Mouse (Mus musculus): ENCODE results near the gene Ano8. TPM values are rescaled to one million over a fixed set of nuclear protein-coding genes. Genes with fewer than 3 reads are reported as not detected.
A peak's percentile ranks its signal among the peaks of the same experiment; 100 is the strongest.

The Ano8 gene
- total RNA-seq, 1 experiment from 2014 or later: 5.4 TPM

DNA sequence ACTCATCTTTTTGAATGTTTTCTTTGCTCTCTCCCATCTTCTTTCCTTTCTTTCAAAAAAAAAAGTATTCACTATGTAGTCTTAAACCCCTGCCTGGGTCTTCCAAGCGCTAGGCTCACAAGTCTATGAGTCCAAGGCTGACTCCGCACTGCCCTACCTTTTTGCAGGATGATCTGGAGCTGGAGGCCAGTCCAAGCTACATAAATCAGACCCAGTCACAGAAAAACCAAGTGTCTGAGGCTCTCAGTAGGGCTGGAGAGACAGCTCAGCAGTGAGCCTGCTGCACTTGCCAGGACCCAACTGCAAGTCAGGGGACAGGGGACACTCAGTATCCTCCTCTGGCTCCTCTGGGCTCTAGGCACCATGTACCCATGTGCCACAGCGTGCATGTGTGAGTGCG is 18.6 kb upstream of the Ano8 start:
- ATAC-seq (replicated peaks; ENCODE audit: low read depth, poor library complexity, severe bottlenecking): no peak

DNA sequence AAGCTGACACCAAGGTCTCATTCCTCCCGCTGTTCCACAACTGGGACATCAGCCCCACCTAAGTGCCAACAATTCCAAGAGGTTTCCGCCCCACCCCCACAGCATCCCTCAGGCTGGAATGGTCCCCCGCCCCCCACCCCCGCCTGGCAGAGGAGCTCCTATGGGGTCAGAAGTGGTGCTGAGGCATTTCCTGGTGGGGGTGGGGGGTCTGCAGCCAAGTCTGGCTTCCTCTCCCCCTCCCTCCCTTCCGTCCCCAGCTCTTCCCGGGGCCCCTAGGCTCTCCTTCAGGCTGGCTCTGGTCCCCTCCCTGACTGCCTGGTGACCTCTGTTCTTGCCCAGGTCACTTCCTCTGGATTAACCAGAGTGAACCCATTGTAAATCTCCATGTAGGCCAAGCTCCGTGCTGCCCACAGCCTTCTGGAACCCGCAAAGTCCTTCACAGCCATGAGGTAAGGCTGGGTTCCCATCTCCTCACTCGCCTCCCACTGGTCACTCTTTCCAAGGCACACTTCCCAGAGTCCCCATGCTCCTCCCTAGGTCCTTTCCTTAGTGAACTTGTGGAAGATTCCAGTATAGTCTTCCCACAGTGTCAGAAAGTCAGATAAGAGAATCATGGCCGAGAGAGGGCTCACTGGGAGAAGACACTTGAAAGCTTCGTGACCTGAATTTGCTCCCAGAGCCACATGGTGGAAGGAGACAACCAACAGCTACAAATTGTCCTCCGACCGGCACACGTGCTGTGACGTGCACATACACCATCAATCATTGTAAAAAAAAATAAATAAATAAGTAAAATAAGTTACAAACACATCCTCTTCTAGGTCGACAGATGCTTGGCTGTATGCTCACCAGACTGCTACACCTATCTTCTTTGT is 13.3 kb upstream of the Ano8 start:
- no peak for ATAC-seq (replicated peaks; ENCODE audit: low read depth, poor library complexity, severe bottlenecking)

DNA sequence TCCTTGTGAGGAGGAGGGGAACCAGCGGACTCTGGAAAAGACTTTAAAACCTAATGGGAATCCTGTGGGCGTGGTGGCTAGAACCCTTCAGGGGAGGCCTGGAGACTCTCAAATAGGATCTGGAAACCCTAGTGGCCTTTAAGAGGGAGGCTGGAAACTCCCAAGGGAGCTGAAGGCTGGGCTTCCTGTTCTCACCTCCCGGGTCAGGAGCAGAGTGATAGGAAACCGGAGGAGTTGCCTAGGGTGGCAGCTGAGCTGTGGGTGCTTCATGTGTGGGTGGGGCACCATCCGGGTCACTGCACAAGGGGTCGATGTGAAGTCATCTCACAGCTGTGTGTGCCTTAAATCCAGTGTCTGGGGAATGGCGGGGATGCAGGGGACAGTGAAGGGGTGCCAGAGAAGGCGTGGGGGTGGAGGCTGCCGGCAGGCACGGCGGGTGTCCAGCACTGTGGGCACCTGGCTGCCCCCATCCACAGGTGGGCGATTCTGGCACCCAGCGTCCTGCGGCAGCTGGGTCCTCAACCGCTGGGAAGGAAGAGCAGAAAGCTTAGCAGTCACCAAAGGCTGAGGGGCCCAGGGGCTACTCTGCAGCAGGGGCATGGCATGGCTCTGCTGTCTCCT is 12.2 kb upstream of the Ano8 start:
- ATAC-seq (replicated peaks; ENCODE audit: low read depth, poor library complexity, severe bottlenecking): no peak

DNA sequence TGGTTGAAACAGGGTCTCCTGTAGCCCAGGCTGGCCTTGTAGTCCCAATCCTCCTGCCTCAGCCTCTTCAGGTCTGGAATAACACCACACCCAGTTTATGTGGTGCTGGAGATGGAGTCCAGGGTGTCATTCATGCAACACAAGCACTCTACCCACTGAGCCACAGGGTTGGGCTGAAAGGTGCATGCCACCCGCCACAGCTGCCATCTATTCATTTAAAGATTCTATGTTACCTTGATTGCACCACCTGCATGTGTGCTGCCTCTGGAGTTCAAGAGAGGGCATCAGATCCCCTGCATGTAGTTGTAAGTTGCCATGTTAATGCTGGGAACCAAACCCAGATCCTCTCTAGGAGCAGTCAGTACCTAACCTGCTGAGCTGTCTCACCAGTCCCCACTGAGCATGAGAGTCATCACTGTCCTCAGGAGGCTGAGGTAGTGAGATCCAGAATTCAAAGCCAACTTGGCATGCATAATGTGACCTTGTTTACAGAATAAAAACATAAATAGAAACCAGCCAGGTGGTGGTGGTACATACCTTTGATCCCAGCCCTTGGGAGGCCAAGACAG is 11.4 kb upstream of the Ano8 start:
- no peak for ATAC-seq (replicated peaks; ENCODE audit: low read depth, poor library complexity, severe bottlenecking)

DNA sequence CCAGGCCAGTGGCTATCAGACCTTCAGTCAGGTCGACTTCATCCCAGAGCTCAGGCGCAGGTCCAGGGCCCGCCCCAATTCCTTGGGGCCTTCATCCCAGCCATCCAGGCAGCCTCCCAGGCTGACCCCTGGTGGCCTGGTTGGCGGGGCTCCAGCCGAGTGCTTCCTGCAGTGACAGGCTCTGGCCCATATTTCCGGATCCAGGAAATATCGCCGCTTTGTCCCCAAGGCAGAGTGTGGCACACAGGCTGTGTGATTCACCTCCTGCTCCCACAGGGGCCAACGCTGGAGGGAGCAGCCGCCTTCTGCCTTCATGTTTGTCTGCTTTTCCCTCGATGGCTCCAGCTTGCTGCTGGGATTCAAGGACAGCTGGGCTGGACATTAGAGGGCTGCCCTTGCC is 10.7 kb upstream of the Ano8 start:
- ATAC-seq (replicated peaks; ENCODE audit: low read depth, poor library complexity, severe bottlenecking): no peak

DNA sequence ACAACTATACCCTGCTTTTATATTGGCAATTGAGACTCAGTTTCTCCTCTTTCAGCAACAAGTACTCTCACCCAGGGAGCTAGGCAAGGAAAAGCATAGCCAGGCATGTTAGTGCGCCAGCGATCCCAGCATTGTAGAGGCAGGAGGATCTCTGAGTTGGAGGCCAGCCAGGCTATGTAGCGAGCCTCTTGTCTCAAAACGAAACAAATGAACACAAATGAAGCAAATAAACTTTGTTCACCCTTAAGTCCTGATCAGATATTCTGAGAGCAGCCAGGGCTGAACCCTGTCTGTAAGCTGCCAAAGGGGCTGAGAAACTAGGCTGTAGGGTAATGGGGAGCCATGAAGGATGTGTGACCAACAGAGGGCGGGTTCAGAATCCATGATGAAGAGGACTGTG is 10.0 kb upstream of the Ano8 start:
- no peak for ATAC-seq (replicated peaks; ENCODE audit: low read depth, poor library complexity, severe bottlenecking)

DNA sequence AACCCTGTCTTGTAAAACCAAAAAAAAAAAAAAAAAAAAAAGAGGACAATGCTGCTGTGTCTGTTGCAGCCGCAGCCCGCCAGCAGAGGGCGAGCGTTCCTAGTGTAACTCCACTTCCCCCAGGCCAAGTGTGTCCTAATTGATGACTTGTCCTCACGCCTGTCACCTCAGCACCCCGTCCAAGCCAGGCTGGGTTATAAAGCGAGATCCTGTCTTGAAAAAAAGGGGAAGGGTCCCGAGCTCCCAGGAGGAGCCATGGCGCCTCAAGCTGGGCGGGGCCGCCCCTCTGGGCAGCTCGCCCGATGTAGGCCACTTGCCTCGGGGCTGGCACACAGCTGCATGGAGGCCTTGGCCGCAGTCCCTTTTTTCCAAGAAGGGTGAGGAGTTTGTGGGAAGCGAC is 9.3 kb upstream of the Ano8 start:
- ATAC-seq (replicated peaks; ENCODE audit: low read depth, poor library complexity, severe bottlenecking): peak; percentile 98

DNA sequence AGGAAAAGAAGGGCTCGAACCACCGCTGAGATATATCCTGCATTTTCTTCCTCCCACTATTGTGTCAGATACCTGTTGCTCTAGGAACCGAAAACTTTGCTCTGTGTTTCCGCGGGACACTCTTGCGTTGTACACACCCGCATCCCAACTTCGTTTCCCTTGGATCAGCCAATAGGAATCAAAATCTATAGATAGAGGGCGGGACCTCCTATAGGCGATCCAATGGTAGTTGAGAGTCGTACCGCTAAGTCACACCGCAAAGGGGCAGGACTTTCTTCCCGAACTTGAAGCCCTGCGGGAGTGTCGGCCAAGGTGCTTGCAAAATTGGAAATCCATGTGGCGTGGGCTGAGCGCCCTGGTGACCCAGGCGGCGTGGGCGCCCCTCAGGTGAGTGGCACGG is 2.7 kb upstream of the Ano8 start:
- ATAC-seq (replicated peaks; ENCODE audit: low read depth, poor library complexity, severe bottlenecking): peak; percentile 88

DNA sequence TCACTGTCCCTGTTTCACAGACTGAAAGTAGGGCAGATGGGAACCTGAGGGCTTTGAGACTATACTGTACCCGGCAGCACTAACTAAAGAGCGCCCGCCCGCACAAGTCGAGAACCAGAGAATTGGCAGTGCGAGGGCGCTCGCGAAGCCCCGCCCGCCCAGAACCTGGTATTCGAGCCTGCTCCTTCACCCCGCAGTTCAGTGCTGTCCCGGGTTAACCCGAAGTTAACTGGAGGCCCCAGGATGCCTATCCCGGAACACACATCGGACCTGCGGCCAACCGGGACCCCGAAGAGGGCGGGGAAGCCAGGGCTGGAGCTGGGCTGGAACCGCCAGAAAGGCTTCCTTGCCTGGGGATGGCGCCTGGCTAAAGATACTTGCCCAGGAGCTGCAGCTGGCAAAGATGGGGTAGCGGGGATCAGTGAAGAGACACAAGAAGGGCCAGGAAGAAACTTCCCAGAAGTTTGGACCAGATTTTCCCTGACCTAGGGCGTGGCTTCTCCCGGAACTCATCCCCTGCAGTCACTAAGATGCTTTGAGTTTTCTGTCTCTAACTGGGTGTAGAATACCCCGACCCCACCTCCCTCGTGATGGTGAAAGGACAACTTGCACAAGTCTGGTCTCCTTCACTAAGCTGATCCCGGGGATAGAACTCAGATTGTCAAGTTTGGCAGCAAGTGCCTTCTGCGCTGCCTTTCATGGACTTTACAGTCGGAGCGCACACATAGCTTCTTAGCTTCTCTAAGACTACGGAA is 2.1 kb upstream of the Ano8 start, which contains the start of gene Gtpbp3:
Gene Gtpbp3 (plus strand): TSS at position 413 of the 755 bp plus-strand sequence.
- ATAC-seq (replicated peaks; ENCODE audit: low read depth, poor library complexity, severe bottlenecking): peak; percentile 41

DNA sequence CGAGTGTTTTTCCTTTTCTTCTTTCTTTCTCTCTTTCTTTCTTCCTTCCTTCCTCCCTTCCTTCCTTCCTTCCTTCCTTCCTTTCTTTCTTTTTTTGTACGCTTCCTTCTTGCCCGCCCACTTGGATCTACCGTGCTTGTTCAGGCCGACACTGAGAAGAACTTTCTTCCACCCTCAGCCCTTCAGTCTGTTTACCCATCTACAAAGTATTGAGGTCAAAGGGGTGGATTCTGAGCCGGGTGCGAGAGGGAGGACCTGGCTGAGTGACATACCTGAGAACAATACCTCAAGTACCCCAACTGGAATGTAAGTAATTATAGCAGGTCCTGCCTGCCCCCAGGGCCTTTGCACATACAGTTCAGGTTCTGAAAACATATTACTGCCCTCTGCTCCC is 370 bp upstream of the Ano8 start:
- no peak for ATAC-seq (replicated peaks; ENCODE audit: low read depth, poor library complexity, severe bottlenecking)

DNA sequence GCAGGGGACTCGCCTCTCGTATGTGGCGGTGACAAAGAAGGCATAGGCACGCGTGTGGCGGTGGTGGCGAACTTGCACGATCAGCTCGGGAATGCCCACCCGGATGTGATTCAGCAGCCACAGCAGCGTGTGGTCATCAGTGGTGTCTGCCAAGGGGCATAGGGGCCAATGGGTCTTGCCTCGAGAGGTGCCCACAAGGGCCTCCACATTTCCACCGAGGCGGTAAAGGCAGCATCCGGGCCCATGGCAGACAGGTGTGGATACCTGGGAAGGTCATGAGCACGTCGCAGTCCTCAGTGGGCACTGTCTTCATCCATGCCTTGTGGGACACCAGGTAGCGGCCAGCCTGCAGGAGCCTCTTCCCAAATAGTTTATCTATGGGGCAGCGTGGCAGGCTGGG is 1.0 kb downstream of the Ano8 start:
- ATAC-seq (replicated peaks; ENCODE audit: low read depth, poor library complexity, severe bottlenecking): no peak

DNA sequence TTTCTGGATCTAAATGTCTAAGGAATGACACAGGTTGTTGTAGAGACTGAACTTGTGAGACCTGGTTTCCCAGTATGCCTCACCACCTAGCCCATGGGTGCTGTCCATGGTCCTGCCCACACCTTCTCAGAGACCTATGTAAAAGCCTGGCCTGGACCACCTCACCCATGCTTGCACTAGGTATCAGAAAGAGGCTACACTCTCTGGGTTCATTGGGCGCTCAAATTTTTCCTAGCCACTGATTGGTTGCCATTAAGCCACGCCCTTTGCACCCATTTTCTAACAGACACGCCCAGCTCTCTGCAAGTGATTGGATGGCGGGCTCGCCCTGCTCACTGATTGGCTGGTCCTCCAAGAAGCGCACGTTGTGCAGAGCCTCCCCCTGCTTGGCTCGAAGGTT is 1.8 kb downstream of the Ano8 start:
- no peak; the same call in 1 of the 2 replicates for ATAC-seq (replicated peaks; ENCODE audit: low read depth, poor library complexity, severe bottlenecking)

DNA sequence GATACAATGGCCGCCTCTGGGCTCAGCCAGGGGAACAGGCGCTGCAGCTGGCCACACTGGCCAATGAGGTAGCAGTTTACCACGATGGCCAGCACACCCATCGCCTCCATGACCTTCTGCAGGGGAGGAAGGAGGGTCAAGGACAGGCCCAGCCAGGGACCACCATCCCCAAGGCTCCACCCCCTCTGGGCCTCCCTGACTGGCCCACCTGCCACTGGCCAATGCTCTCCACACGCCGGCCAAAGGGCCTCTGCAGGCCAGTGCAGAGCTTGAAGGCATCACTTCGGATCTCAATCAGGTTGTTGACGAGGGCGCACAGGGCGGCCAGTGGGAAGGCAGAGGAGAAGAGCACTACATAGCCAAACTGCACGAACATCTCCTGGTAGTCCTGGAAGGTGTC is 6.8 kb downstream of the Ano8 start:
- ATAC-seq (replicated peaks; ENCODE audit: low read depth, poor library complexity, severe bottlenecking): no peak

DNA sequence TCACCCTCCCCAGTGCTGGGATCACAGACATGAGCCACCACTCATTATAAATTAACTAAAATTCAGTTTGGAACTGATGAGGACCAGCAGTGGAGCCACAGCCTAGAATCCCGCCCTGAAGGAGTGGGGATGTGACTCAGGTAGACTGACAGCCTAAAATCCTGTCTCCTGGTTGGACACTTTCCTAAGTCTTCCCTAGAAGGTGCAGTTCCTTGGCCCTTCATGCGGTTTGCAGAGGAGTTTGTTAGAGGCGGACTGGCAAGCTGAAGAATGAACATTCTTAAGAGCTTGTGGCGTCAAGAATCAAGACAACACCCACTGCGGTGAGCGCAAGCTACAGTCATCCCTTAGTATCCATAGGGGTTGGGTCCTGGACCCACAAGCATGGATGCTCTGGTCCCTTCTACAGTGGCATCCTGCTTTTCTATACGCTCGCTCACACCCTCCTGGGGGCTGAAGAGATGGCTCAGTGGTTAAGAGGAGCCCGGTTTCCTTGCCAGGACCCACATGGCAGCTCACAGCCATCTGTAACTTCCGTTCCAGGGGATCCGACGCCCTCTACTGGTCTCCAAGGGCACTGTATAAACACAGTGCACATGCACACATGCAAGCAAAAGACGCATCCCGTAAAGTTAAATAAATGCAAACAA is 8.4 kb downstream of the Ano8 start:
- peak; percentile 34 for ATAC-seq (replicated peaks; ENCODE audit: low read depth, poor library complexity, severe bottlenecking)

DNA sequence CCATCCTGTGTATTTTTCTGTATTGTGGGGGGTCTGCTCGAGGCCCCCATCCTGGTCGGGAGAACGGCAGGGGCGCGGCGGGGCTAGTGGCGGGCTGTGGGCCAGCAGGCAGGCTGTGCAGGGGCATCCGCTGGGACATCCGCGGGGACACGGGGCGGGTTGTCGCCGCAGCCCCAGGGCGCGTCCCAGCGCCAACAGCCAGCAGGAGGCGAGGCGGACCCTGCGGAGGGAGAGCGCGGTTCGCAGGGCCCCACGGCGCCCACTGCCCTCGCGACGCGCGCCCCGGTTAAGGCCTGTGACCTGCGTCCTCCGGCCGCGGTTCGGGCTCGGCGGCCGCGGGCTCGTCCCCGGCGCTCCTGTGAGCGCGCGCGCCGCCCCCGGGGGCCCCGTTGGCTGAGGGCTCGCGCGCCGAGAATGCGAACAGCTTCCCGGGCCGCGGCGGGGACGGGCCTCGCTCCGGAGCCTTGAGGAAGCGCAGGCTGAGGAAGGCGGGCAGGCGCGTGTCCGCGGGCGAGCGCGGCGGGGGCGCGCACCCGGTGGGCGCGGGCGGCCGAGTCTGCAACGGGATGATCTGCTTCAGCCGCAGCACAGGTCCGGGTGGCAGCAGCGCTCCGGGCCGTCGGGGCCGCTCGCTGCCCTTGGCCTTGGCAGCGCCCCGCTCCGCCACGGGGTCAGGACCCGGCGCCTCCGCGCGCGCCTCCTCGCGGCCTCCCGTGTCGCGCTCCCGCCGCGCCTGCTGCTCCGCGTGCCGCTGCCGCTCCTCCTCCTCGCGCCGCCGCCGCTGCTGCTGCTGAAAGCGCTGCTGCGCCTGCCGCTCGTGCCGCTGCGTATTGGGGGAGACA is 9.4 kb downstream of the Ano8 start:
- ATAC-seq (replicated peaks; ENCODE audit: low read depth, poor library complexity, severe bottlenecking): peak; percentile 48

DNA sequence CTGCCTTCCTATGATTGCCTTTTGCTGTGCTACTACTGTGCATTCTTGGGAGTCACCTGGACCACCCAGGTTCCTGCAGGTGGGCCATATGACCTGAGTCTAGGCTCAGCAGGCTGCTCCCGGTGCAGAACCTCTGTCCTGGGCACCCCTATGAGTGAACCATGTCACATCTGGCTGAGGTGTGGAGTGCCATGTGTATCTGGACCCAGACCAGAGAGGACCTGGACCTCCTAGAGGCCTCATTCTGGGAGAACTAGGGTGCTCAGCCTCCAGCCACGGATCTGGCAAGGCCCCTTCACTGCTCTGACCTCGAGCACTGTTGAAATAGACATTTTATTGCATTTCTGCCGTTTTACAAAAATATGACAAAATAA is 10.1 kb downstream of the Ano8 start:
- ATAC-seq (replicated peaks; ENCODE audit: low read depth, poor library complexity, severe bottlenecking): no peak

DNA sequence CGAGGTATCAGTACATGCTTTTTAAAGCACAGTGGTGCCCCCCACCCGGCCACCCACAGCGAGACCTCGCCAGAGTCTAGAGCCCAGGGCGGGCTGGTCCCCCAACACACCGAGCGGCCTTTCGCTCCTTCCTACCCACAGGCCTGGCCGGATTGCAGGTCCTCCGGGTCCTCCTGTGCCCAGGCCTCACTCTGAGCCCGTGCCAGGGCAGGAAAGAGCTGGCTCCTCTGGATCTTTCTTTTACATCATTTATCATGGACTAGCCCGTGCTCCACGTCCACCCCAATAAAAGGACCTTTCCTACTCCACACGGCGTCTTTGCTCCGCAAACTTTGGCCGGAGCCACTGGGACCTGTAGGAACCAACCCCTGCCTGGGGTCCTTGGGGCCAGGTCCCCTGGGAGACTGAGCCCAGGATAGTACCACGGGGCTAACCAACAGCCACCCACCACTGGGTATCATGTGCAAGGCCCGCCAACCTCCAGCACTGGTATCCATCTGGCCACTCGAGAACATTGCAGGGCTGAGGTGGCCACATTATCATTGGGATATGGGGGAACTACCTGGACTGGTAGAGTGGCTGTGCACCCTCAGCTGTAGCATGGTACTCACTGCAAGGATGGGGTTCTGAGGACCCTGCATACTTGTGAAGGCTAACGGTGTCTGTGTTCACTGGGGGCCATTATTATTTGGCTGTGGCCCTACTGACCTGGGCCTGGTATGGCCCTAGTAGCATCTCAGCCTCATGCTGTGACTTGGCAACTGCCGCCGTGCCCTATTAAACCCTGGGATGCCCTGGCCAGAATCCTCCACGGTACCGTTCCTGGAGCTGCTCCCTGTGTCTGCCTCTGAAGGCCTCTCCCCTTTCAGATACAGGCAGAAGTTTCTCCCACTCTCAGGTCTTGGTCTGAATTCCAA is 10.7 kb downstream of the Ano8 start:
- no peak for ATAC-seq (replicated peaks; ENCODE audit: low read depth, poor library complexity, severe bottlenecking)

DNA sequence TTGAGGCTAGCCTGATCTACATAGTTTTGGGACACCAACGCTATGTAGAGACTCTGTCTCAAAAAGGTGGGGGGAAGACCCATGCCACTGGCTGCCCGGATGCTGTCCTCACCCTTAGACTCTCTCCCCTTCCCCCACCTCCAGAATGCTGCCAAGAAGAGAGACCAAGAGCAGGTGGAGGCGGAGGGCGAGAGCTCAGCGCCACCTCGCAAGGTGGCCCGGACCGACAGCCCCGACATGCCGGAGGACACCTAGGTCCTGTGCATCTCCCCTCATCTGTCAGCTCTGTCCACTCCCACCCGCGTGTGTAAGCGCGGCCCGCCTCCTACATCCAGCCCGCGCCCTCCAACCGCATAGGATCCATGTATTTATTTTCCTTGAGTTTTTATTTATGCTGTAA is 11.4 kb downstream of the Ano8 start:
- ATAC-seq (replicated peaks; ENCODE audit: low read depth, poor library complexity, severe bottlenecking): no peak
